Mouse (Mus musculus): ENCODE results near the gene Kcnb1.

Kcnb1 gene

DNA sequence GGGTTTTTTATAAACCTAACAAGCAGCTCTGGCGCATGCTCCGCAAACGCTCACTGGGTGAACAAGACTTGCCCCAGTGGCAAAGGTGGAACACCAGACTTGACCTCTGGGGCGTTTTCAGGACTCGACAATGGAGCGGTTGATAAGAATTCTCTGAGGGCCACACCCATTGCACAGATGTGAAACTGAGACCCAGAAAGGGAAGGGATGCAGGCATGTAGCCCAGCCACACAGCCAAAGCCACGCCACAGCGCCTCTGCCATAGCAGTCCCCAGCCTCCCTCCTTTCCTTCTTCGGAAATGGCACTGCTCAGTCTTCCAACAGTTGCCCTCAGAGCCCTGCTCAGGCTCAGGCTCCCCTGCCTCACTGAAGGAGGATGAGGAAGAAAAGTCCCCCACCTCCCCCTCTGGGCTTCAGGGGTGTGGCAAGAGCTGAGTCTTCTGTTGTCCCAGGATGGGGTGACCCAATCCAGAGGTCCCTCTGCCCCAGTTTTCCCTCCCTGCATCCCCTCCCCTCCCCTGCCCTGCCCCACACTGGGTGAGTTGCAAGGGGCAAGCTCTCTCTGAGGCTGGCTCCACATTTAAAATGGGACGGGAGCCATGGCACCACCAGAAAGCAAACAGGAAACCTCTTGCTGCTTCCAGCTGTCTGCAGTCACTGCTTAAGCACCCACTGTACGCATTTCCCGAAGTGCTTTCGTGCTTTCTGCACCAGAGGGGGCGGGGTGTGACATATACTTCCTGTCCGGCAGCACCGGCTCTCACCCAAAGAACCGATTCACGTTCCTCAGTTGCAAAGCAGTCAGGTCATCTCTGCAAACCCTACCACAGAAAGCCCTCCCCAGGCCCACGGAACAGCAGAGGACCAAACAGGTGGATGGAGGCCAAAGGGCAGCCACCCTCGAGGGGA, 61.0 kb downstream of the Kcnb1 start:
- DNase-seq (ENCODE audit: low read depth) = no peak

DNA sequence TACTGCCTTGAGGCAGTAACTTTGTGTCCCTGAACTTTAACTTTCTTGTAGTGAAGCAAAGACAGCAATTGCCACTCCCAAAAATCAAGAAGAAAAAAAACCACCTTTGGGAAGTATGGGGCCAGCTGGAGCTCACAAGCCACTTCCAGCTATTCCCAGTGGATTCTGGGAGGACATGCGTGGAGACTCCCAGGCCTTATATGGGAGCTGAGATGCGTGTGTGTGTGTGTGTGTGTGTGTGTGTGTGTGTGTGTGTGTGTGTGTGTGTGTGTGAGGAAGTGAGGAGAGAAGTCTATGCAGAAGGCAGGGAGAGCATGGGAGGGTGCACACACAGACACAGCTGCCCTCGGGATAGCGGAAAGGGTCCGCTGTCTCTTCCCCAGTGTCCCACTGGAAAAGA, 62.6 kb downstream of the Kcnb1 start:
- no peak for DNase-seq (ENCODE audit: low read depth)

DNA sequence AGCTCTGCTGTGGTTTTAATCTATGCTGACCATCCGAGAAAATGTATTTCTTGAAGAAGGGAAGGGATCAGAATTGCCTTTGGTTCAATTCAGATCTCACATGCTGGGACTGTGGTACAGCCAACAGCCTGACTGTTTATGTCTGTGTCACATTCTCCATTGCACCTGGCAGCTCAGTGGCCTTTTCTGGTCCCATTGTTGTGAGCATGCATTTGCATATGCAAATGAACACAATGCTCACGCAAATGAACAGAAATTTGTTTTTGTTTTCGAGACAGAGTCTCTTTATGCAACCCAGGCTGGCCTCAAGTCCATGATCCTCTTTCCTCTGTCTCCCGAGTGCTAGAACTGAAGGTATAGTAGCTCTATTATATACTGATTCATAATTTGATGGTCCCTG, 64.2 kb downstream of the Kcnb1 start:
- DNase-seq (ENCODE audit: low read depth) = no peak

DNA sequence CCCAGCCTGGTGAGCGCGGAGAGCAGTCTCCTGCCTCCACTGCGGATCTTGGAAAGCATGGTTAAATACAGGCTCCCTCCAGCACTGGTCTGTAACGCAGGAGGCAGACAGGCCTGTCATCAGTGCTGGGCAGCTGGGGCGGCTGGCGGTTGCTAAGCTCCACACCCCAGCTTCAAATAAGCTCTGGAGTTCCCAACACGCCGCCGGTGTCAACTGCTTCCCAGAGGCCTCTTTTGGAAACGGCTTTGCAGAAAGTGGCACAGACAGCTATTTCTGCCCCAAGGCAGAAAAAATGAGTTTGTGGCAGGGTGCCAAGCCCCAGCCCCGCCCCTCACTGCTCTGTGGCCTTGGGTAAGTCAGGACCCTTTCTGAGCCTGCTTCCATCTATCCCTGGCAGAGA, 66.0 kb downstream of the Kcnb1 start:
- DNase-seq (ENCODE audit: low read depth) = no peak

DNA sequence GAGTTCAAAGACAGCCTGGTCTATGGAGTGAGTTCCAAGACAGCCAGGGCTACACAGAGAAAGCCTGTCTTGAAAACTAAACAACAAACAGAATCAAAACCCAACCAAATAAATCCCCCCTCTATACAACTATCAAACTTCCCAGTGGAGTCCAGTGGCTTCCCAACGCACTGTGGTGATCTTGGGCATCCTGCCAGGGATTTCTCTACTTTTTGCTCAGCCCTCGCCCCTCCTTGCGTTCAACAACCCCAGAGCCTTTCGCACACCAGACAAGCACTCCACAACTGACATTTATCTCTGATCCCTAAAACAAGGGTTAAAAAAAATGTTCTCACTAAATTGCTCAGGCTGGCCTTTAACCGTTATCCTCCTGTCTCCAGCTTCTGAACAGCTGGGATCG, 67.2 kb downstream of the Kcnb1 start:
- DNase-seq (ENCODE audit: low read depth) = no peak

DNA sequence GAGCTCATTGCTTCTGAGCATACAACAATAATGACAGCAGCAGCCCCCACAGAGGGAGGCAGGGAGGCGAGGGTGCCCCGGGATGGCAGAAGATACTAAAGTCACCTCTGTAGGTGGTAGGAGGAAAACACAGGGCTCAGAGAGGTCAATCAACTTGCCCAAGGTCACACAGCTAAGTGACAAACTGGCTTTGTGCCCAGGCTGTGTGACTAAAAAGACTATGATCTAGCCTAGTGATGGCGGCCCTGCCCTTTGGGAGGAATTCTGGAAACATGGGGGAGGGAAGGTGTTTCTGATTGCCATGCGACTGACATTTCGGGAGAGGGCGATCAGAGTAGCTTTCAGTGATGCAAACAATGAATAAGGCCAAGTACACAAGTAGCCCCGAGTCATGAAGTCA, 68.0 kb downstream of the Kcnb1 start:
- no peak for DNase-seq (ENCODE audit: low read depth)

DNA sequence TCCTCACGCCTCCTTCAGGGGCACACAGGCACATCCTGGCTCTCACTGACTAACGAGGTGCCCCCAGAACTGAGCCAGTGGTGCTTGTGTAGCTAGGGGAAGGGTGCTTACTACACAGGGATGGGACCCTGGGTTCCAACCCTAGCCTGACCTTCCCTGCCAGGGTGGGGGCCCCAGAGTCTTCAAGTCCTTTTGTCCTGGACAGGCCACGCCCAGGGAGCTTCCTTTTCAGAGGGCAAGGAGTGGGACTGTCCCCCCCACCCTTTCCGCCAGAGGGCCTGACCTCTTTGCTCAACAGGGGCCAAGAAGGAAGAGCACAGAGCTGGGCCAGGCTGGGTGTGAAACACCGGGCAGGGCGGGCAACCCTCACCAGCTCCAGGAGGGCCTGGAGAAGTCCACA, 68.7 kb downstream of the Kcnb1 start:
- no peak for DNase-seq (ENCODE audit: low read depth)

DNA sequence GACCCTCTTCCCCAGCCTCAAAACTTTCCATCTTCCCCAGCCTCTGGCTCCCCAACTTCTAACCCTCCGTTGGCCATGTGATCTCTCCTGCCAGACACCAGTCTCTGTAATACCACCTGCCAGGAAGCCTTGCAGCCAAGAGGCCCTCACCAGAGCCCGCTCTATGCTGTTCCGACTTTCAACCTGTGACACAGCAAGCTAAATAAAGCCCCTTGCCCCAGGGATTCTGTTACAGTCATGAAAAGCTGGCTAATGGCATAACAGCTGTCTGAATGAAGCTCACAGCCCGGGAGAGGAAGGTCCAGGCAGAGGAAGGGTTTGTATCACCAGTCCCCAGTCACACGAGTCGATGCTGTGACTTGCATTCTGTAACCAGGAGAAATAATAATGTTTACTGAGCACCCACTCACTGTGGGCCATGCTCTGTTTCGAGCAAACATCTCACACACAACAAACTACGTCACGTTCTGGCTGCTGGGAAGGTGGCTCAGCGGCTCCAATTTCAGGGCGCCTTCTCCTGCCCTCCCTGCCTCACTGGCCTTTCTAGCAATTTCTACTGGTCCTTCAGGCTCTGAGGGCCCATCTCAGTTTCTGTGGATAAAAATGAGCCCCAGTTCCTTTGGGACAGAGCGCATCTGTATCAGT, 69.6 kb downstream of the Kcnb1 start:
- DNase-seq (ENCODE audit: low read depth) = no peak

DNA sequence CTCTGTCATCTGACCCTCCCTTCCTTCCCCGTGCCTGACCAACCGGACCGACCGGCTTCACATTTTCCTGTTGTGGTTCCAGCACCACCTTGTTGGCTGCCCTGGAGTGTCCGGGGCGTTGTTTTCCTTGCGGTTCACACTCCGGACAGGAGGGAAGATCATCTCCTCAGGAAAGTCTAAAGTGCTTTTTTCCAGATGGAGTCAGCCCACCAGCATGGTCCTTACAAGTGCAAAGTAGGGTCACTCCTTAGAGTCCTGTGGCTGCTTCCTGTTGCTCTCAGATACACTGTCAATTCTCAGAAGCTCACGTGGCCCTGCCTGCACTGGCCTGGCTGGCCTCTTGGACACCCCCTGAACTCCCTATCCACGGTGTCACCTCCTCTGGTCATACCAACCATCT, 71.9 kb downstream of the Kcnb1 start:
- DNase-seq (ENCODE audit: low read depth) = no peak

DNA sequence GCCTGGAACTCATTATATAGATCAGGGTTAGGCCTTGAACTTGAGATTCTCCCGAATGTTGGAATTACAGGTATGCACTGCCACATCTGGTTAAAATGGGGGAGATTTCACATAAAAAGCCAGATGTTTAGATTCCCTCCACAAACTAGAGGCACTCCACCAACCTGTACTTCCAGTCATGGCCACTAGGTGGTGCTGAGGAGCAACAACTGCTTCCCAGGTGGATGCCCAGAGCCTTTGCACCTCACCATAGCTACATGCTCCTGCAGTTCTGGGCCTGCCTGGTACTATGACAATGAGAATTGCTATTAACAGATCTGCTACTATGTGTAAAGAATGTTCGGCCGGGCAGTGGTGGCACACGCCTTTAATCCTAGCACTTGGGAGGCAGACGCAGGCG, 77.2 kb downstream of the Kcnb1 start:
- DNase-seq (ENCODE audit: low read depth) = peak; percentile 59

DNA sequence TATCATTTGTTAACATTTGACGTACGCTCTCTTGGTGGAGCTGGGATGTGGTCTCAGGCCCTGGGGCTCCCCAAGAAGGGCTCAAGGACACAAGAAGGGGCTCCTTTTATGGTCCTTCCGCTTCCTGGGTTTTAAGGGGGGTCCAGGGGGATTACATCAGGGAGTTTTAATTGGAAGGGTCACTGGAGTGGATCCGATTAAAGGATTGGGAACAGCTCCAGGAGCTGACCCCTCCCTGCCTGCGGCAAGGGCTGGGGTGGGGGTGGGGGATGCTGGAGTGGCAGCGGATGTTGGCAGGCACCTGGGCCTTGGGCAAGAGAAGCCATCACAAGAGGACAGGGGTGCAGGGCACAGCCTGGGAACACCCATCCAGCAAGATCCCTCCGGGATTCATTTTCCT, 77.7 kb downstream of the Kcnb1 start:
- no peak for DNase-seq (ENCODE audit: low read depth)

DNA sequence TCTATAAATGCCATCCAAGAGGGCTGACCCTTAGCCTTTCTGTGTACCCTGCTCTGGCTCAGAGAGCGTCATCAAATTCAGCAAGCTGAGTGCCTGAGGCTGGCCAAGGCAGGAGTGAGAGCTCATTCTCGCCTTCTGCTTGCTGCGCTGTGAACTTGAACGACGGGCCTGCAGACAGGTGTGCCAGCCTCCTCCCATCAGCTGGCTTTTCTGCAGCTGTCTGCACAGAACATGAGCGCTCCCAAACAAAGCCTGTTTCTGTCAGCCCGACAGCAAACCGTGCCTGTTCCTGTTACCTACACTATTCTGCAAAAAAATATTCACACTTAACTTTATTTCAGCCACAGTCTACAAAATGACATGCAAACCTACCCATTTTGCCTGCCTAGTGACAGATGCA, 80.4 kb downstream of the Kcnb1 start:
- no peak for DNase-seq (ENCODE audit: low read depth)

DNA sequence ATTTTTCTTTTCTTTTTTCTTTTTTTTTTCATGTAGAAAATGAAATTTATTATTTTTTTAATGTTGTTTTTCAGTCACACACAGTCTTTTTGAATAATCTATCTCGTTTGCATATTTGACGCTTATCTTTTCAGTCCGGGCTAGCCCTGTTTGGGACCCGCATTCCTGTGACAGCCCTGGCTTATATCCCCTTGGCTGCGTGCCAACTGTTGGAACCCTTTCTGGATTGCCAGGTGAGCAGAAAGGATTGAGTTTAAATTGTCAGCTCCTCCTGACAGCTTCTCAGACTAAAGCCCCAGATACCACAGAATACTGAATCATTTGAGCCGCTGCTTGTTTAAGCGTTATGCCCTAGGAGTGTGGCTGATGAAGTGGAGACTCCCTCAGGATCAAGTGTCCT, 86.4 kb downstream of the Kcnb1 start:
- no peak for DNase-seq (ENCODE audit: low read depth)

DNA sequence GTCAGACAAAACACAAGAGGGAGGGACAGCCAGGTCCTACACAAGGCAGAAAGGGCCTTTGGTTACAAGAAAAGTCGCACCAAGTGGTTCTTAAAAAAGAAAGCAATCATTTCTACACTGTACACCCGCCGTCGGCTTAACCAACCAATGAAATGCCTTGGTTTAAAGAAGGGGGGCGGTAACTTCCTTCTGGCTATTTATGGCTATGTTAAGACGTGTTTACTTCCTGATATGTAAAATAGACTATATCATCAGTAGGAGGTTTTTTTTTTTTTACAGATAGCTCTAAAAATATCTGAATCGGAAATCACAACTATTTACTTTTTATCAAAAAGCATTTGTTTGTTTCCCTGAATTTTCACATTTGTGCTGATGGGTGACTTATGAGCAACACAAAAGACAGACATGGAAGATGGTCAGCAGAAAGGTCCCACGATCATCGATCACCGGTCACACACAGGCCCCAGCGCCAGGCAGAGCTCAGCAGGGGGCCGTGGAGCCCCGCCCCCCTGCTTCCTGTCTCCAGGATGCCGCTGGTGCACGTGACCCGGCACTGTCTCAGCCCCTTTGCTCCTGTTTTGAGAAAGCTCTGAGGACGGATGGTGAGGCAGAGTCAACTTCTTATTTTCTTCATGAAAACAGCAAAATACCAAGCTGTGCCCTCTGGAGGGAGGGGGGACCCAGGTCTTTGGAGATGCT, 88.1 kb downstream of the Kcnb1 start:
- DNase-seq (ENCODE audit: low read depth) = no peak

DNA sequence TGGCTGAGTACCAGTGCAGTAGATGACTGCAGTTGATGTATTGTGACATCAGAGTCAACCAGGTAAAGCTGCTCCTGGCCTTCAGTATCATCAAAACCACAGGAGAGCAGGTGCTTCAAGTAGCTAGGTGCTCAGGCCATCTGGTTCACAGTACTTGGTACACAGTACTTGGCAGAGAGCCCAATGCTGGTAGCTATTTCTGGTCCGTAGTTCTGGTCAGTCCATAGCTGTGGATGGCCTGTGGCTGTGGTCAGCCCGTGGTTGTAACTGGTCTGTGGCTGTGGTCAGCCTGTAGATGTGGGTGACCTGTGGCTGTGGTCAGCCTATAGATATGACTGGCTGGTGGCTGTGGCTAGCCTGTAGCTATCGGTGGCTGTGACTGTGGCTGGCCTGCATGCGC, 95.3 kb downstream of the Kcnb1 start:
- no peak for DNase-seq (ENCODE audit: low read depth)

DNA sequence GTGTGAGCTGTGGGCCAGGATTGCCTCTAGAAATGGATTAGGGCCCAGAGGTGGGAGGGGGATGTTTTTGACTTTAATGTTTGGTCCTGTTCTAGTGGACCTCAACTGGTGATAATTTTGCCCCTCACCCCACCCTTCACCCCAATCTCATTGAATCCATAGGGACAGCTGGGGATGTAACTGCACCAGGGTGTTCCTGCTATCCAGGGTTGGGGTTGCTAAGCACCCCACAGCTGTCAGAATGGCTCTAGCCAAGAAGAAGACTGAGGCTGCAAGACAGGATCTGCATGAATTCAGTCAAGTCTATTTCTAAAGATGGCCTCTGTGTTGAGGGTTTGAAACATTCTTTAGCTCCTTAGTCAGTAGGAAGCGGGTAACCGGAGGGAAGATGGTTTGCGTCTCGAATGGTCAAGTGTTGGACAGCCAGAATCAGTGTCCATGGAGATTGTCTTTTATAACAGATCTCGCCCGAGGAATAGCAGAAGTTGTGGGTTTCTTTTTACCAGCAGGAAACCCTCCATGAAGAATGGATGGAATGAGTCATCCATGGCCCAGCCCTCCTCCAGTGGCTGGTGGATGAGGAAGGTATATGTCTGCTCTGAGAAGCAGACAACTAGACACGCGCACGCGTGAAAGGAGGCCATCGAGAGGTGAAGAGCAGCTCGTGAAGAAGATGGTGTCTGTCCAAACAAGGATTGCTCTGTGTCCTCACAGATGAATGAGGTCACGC, 96.6 kb downstream of the Kcnb1 start:
- peak; percentile 77 for DNase-seq (ENCODE audit: low read depth)

DNA sequence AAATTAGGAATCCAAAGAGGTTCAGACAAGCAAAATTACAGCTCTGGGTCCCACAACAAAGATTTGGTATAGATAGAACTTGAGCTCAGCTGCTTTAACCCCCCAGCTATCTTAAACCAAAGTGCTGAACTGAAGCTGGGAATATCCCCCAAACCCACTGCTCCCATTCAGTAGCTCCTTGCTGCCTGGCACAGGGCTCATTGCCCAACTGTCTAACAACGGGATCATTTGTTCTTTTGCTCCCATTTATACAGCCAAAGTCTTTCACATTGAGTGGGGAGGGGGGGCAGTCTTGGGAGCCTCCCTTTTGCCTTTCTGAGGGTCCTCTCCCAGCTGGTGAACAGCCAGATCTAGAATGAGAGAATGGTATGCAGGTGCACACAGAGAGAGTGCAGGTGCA, 99.7 kb downstream of the Kcnb1 start:
- no peak for DNase-seq (ENCODE audit: low read depth)

DNA sequence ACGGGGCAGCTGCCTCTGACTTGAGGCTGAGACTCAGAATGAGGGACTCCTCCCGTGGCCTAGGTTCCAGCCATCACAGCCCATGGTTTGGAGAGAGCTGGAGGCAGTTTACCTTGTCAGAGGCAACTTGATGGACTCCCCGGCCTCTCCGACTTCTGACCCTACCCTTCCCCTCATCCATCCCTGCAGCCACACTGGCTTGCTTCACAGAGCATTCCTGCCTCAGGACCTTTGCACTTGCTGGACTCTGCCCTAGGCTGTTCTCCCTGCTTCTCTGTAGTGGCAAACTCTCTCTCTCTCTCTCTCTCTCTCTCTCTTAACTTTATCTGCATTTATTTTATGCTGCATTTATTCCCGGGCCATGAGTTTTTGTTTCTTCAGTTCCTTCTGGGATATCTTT, 103.1 kb downstream of the Kcnb1 start:
- DNase-seq (ENCODE audit: low read depth) = no peak

DNA sequence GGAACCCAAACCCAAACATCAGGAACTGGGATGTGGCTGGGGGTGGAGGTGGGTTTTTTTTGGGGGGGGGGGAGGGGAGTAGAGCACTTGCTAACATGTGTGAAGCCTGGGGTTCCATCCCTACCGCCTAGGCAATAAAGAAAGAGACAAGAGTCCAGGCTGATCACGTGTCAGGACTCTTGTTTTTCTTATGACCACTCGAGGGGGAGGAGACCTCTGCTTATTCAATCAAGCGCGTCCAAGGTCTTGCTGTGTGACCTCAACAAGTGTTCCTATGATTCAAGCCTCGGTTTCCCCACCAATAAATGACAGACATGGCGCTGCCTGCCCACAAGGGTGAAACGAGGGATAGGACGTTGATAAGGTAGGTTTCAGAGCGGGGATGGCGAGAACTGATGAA, 103.9 kb downstream of the Kcnb1 start:
- no peak for DNase-seq (ENCODE audit: low read depth)

DNA sequence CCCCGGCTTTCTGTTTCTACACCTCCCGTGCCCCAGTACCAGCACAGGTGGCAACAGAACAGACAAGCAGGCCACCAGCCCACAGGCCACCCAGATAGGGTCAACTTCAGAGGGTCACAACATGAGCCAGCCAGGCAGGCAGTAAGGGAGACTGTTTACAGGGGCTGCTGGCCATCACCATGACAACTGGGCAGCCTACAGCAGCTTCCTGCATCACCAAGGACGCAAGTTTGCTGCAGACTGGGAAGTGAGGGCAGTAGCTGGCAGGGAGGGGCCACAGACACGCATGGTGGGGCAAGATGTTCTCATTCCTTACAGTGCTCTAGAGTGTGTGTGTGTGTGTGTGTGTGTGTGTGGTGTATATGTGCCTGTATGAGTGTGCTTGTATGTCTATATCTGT, 108.3 kb downstream of the Kcnb1 start:
- DNase-seq (ENCODE audit: low read depth) = no peak

DNA sequence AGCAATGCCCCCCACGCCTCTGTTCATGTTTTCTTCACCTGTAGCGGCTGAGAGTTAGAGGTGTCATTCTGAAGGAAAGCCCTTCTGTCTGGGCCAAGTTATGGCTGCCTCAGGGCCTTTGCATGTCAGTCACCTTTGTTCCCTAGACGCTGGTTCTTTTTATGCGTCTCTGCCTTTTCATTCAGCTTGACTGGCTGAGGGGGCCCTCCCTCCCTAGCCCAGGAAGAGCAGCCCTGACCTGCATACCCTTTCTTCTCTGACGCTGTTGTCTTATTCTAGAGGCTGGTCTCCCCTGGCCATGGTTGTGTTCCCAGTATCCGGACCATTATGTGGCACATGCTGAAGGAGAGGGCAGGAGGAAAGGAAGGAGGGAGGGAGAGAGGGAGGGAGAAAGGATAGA, 108.8 kb downstream of the Kcnb1 start:
- DNase-seq (ENCODE audit: low read depth) = no peak

DNA sequence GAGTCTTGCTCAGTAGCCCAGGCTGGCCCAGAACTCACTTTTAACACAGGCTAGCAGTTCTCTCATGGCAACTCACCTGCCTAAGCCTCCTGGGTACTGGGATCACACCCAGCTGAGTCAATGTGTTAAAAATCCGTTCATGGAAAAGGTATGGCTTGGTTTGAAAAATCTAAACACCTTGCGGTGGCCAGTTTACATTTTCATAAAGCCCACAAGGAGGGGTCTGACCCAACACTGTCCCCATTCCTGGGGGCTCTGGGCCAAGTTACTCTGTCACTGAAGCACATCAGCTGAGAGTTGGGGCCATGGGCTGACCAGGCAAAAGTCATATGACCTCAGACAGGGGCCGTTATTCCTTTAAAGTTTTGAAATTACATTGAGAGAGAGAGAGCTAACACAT, 109.6 kb downstream of the Kcnb1 start:
- no peak for DNase-seq (ENCODE audit: low read depth)
